Mouse (Mus musculus) heart, postnatal 0 days (tissue): ENCODE results near the gene Carmil2. TPM values are rescaled to one million over a fixed set of nuclear protein-coding genes. Genes with fewer than 3 reads are reported as not detected.

Source experiments
- ATAC-seq: fragments of 200-750 bp; cut with Nextera tagmentation; 2 replicates; pipeline ENCODE4 v1.8.0; 2017; ENCODE audit warnings: low read depth, moderate number of reproducible peaks, moderate library complexity; ENCODE audit not compliant: insufficient read depth
- DNase-seq: peaks from one replicate; pipeline ENCODE4 v3.0.0-alpha.2; 2016; ENCODE audit warnings: low spot score
- H3K27ac ChIP-seq: fragments of 300-500 bp; sonication (generic); 2 replicates; pipeline ENCODE4 v1.5.1; 2014; ENCODE audit warnings: low read depth, mild to moderate bottlenecking
- H3K27me3 ChIP-seq: fragments of 300-500 bp; sonication (generic); 2 replicates; pipeline ENCODE4 v1.6.1; 2014; ENCODE audit warnings: low read length, mixed read lengths; ENCODE audit not compliant: control insufficient read depth, insufficient read depth
- H3K36me3 ChIP-seq: fragments of 300-500 bp; sonication (generic); replicated peaks from 2 replicates; pipeline ENCODE4 v1.6.1; 2014; ENCODE audit warnings: low read length, mixed read lengths; ENCODE audit not compliant: control insufficient read depth, insufficient read depth
- H3K4me1 ChIP-seq: fragments of 300-500 bp; sonication (generic); 2 replicates; pipeline ENCODE4 v1.6.1; 2014; ENCODE audit warnings: antibody characterized with exemption; ENCODE audit not compliant: control insufficient read depth, insufficient read depth
- H3K4me2 ChIP-seq: fragments of 300-500 bp; sonication (generic); 2 replicates; pipeline ENCODE4 v1.6.1; 2014; ENCODE audit warnings: low read depth, mild to moderate bottlenecking, low read length, moderate library complexity
- H3K4me3 ChIP-seq: fragments of 300-500 bp; sonication (generic); 2 replicates; pipeline ENCODE4 v1.5.1; 2014; ENCODE audit warnings: low read depth, low read length
- H3K9ac ChIP-seq: fragments of 300-500 bp; sonication (generic); replicated peaks from 2 replicates; pipeline ENCODE4 v1.6.1; 2014; ENCODE audit warnings: low read depth, low read length, mixed read lengths
- H3K9me3 ChIP-seq: fragments of 300-500 bp; sonication (generic); replicated peaks from 2 replicates; pipeline ENCODE4 v1.6.1; 2016; ENCODE audit warnings: low read length; ENCODE audit not compliant: control insufficient read depth
- CTCF ChIP-seq: IDR thresholded peaks from 2 replicates; pipeline ENCODE4 v1.5.1; 2016; ENCODE audit warnings: antibody characterized with exemption, control low read depth, low read depth
- EP300 ChIP-seq: IDR thresholded peaks from 2 replicates; pipeline ENCODE4 v1.6.1; 2016; ENCODE audit warnings: antibody characterized with exemption, low read depth
- WGBS: fragments of 180-500 bp; shearing (Covaris S2); extraction: QIAGEN DNeasy Blood & Tissue Kit; methylation state at CpG from one replicate; pipeline ENCODE4 v1.1.7; 2014; 5-methylcytosine and 5-hydroxymethylcytosine counted together
- polyA plus RNA-seq: library from polyadenylated mRNA; unstranded; fragments of >200 nt; fragmentation: Nextera tagmentation; extraction: Ambion mirVana; gene quantifications from 2 replicates; pipeline ENCODE4 v1.2.1, GENCODE M21; 2015
- total RNA-seq: library from RNA; depleted of rRNA; stranded (reverse); fragments of >200 nt; gene quantifications from 2 replicates; pipeline ENCODE4 v1.2.3, GENCODE M21; 2014; ENCODE audit warnings: low replicate concordance

Gene Carmil2
- total and polyA plus RNA-seq, 2 experiments from 2014 or later, result 0.05 to 1.3 TPM

DNA sequence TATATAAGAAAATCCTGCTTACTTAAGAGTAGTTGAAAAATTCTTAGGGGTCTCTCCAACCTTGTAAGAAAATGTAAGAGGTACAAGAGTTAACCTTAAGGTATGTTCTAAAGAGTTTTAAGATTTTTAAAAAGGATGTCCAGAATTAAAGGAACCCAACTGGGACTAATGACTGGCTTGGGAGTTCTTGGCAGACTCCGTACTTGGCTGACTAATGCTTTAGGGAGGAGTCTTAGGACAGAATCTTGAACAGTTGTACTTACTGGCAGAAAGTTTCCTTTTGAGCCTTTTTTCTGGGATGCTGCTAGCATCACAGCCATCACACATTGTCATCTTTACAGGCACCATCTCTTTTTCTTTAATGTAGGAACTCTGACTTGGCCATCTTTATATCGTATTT lies 45.6 kb upstream of the Carmil2 start:
- DNase-seq (peak; percentile 41), ATAC-seq (no peak)
- Histone ChIP-seq H3K36me3 (peaks cover 17% of the 10 kb centered on the region), H3K4me1 (peaks cover 22% of the 10 kb centered on the region), H3K27ac (no peak overlapping the region), H3K9me3 (no peaks in the 10 kb centered on the region), H3K4me3 (no peak overlapping the region), H3K4me2 (no peak overlapping the region), H3K9ac (no peak overlapping the region), H3K27me3 (no peaks in the 10 kb centered on the region)
- TF ChIP-seq EP300 (no peak), CTCF (no peak)
- WGBS, result 65% methylated on average over 2 of the region's 2 CpGs

DNA sequence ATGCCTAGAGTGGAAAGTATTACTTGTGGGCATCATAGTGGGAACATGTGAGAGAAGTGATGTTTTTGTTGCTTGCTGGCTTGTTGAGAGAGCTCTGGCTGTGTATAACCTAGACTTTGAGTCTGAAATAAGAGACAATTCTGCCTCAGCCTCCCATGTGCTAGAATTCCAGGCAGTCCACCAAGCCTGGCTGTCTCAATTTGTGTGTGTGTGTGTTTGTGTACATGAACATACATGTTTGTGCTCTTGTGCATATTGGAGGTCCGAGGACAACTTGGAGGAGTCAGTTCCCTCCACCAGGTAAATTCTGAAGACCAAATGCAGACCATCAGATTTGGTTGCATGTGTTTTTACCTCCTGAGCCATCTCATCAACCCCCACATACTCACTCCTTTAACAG lies 40.9 kb upstream of the Carmil2 start:
- Histone ChIP-seq H3K36me3 (peaks cover 19% of the 10 kb centered on the region), H3K27me3 (no peaks in the 10 kb centered on the region), H3K4me1 (0 out of 2 replicates have a peak, but pooled peaks cover 8% of the 10 kb centered on the region), H3K4me2 (no peak overlapping the region), H3K9ac (no peak overlapping the region), H3K27ac (no peak overlapping the region), H3K9me3 (no peaks in the 10 kb centered on the region), H3K4me3 (no peak overlapping the region)
- TF ChIP-seq CTCF (no peak), EP300 (no peak)
- no peak for ATAC-seq
- no peak for DNase-seq
- 90% methylated on average over 1 of the region's 1 CpGs for WGBS

DNA sequence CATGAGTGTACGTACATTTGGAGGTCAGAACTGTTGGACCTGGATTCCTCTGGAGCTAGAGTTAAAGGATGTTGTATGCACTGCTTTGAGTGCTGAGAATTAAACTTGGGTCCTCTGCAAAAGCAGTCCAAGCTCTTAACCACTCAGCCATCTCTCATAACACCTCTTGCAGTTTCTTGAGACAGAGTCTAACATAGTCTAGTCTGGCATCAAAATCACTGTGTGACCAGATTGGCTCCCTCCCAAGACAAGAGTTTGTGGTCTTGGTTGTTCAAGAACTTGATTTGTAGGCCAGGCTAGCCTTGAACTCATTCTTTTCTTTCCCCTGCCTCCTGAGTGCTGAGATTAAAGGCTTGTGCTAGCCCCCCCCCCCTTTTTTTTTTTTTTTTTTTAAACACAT lies 37.1 kb upstream of the Carmil2 start:
- 97% methylated on average over 1 of the region's 1 CpGs for WGBS
- DNase-seq (no peak), ATAC-seq (no peak)
- TF ChIP-seq CTCF (no peak), EP300 (no peak)
- H3K27ac ChIP-seq, result no peak overlapping the region
- no peak overlapping the region for H3K9ac ChIP-seq
- no peaks in the 10 kb centered on the region for H3K27me3 ChIP-seq
- no peaks in the 10 kb centered on the region for H3K9me3 ChIP-seq
- H3K4me1 ChIP-seq, result no peaks in the 10 kb centered on the region
- no peak overlapping the region for H3K4me3 ChIP-seq
- H3K4me2 ChIP-seq, result no peak overlapping the region
- H3K36me3 ChIP-seq, result peaks cover 32% of the 10 kb centered on the region

DNA sequence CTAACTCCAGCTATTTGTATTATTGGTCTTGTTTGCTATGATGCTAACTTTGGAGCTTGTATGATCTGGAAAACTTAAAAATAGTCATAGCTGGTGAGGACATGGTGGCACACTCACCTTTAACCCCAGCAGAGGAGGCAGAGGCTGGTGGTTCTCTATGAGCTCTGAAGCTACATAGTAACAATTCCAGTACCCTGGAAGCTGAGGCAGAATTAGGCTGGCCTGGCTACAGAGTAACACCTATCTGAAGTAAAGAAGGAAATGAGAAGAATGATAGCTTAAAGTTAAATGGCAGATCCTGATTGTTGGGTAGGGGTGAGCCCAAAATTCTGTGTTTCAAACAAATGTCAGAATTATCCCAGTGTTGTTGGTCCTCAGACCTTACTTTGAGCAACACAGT lies 28.4 kb upstream of the Carmil2 start:
- TF ChIP-seq EP300 (no peak), CTCF (no peak)
- peaks cover 19% of the 10 kb centered on the region; the same call in 1 of the 2 replicates for H3K36me3 ChIP-seq
- no peaks in the 10 kb centered on the region for H3K9me3 ChIP-seq
- H3K9ac ChIP-seq, result no peak overlapping the region
- H3K4me1 ChIP-seq, result no peaks in the 10 kb centered on the region
- no peak overlapping the region for H3K4me2 ChIP-seq
- H3K27ac ChIP-seq, result no peak overlapping the region
- H3K27me3 ChIP-seq, result no peaks in the 10 kb centered on the region
- ATAC-seq, result no peak
- H3K4me3 ChIP-seq, result no peak overlapping the region
- no peak for DNase-seq

DNA sequence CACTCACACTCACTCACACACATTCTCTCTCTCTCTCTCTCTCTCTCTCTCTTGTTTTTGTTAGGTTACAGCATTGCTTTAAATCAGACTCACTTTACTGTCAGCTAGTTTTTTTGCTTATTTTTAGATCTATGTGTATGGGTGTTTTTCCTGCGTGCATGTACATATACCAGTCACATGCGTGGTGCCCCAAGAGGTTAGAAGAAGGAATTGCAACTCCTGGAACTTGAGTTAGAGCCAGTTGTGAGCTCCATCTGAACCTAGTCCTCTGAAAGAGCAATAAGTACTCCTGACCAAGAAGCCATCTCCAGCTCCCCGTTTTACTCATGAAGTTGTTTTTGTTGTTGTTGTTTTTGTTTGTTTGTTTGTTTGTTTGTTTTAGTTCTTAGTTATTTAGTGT lies 24.9 kb upstream of the Carmil2 start:
- Histone ChIP-seq H3K36me3 (peaks cover 27% of the 10 kb centered on the region), H3K4me2 (no peak overlapping the region), H3K9ac (no peak overlapping the region), H3K9me3 (no peaks in the 10 kb centered on the region), H3K27ac (no peak overlapping the region), H3K4me1 (no peaks in the 10 kb centered on the region), H3K4me3 (no peak overlapping the region), H3K27me3 (no peaks in the 10 kb centered on the region)
- DNase-seq (peak; percentile 69), ATAC-seq (no peak)
- WGBS, result 61% methylated on average over 3 of the region's 3 CpGs
- TF ChIP-seq EP300, result no peak
- TF ChIP-seq CTCF, result peak; percentile 53

DNA sequence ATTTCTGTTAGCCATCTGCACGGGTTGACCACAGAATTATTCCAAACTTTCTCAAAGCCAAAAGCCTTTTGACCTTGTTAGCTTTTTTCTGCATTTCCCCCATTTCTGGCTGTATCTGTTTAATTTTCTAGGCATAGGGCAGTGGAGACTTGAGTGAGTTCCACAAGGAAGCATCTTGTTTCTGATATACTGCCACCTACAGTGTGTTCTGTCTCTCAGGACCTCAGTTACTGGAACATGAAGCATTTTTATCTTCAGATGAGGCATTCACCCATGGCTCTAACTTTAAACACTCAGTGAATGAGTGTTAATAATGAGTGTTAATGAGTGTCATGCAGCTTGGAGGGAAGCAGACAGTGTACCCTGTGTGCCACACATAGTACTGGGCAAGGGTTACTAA lies 8.2 kb upstream of the Carmil2 start:
- Histone ChIP-seq H3K27ac (no peak overlapping the region), H3K4me1 (no peaks in the 10 kb centered on the region), H3K9ac (no peak overlapping the region), H3K9me3 (no peaks in the 10 kb centered on the region), H3K27me3 (no peaks in the 10 kb centered on the region), H3K4me3 (no peak overlapping the region), H3K4me2 (no peak overlapping the region), H3K36me3 (peaks cover 93% of the 10 kb centered on the region)
- 75% methylated on average over 1 of the region's 1 CpGs for WGBS
- ATAC-seq (no peak), DNase-seq (no peak)
- TF ChIP-seq CTCF (no peak), EP300 (no peak)
